Mouse (Mus musculus) stomach, postnatal 0 days (tissue): ENCODE results near the gene Gpr19.

Experiments used
- CTCF ChIP-seq: IDR thresholded peaks from 2 replicates; pipeline ENCODE4 v1.5.1; 2016; ENCODE audit warnings: antibody characterized with exemption, low read depth, mild to moderate bottlenecking, moderate library complexity
- EP300 ChIP-seq: optimal IDR thresholded peaks from 2 replicates; pipeline ENCODE3; 2016; ENCODE audit warnings: antibody characterized with exemption

DNA sequence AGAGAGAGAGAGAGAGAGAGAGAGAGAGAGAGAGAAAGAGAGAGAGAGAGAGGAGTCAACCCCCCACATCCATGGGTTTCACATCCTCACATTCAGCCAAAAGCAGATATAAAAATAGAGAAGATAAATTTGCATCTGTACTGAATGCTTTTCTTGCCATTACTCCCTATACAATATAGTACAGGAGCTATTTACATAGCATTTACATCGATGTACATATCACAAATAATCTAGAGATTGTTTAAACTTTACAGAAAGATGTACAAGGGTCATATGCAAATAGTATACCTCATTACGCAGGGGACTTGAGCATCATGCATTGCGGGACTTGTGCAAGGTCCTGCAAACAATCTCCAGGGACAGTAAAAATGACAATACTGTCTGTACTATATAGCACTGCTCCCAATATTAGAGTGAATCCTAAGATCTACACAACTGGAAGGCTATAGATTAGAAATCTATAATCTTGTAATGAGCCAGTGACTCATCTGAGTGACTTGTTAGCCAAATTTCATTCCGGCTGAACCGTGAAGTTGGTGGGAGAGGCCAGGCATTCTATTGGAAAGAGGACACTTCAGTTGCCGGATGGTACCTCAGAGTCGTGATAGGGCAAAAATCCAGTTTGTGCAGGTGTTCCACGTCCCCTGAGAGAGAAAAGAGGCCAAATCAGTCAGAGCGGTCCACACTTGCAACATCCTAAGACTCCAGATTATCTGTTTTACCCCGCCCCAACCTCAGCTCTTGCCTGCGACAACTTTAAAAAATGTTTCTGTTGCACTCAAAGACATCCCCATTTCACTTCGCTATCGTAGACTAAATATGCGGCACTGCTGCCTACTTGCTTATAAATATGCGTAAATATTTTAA, 1.6 kb downstream of the Gpr19 start:
- TF ChIP-seq CTCF: no peak
- no peak for TF ChIP-seq EP300
